Mouse (Mus musculus) E14TG2a.4 (cell line): ENCODE results near the gene Pgm5.

Experiments
- H3K27me3 ChIP-seq: 2 replicates; pipeline ENCODE4 v1.6.1; 2014; ENCODE audit warnings: low read length, control low read depth; ENCODE audit not compliant: insufficient read depth
- H3K36me3 ChIP-seq: 2 replicates; pipeline ENCODE4 v1.6.1; 2014; ENCODE audit warnings: low read length, control low read depth; ENCODE audit not compliant: insufficient read depth
- H3K4me1 ChIP-seq: replicated peaks from 2 replicates; pipeline ENCODE4 v1.6.1; 2014; ENCODE audit warnings: low read depth, low read length, control low read depth
- H3K4me3 ChIP-seq: replicated peaks from 2 replicates; pipeline ENCODE4 v1.5.1; 2014; ENCODE audit warnings: mild to moderate bottlenecking, low read length
- H3K9me3 ChIP-seq: 2 replicates; pipeline ENCODE4 v1.6.1; 2014; ENCODE audit warnings: low read length, control low read depth
- CTCF ChIP-seq: conservative IDR thresholded peaks from 2 replicates; pipeline ENCODE4 v1.5.1; 2014; ENCODE audit warnings: low read length
- NANOG ChIP-seq: IDR thresholded peaks from 2 replicates; pipeline ENCODE4 v1.6.1; 2014; ENCODE audit warnings: borderline replicate concordance, low read length, mixed read lengths
- POU5F1 ChIP-seq: IDR thresholded peaks from 2 replicates; pipeline ENCODE4 v1.6.1; 2014; ENCODE audit warnings: low read length, borderline replicate concordance

The Pgm5 gene

GRCm38 (mm10) chr19:24677242-24677984 lies 184.2 kb downstream of the Pgm5 start:
- TF ChIP-seq POU5F1 (no peak), NANOG (no peak), CTCF (no peak)
- Histone ChIP-seq H3K4me3 (no peak overlapping the region), H3K27me3 (no peaks in the 10 kb centered on the region; the same call in 1 of the 2 replicates), H3K36me3 (no peaks in the 10 kb centered on the region), H3K9me3 (peaks cover 6% of the 10 kb centered on the region), H3K4me1 (peaks cover 7% of the 10 kb centered on the region)

- Histone ChIP-seq H3K36me3 (no peaks in the 10 kb centered on the region), H3K9me3 (no peaks in the 10 kb centered on the region), H3K4me1 (peaks cover 11% of the 10 kb centered on the region), H3K4me3 (no peak overlapping the region), H3K27me3 (no peaks in the 10 kb centered on the region; the same call in 1 of the 2 replicates)
- TF ChIP-seq NANOG (no peak), POU5F1 (no peak), CTCF (no peak)
Observed at GRCm38 (mm10) chr19:24676429-24676828, 185.2 kb downstream of the Pgm5 start.

GRCm38 (mm10) chr19:24673762-24674161 lies 187.9 kb downstream of the Pgm5 start, which contains the start of gene Tmem252:
TSS of gene Tmem252 (plus strand) at chr19:24674008.
- H3K9me3 ChIP-seq, result no peaks in the 10 kb centered on the region
- H3K27me3 ChIP-seq, result no peaks in the 10 kb centered on the region; the same call in 1 of the 2 replicates
- H3K4me3 ChIP-seq, result no peak within 1 kb of the TSS
- peaks cover 14% of the 10 kb centered on the region for H3K4me1 ChIP-seq
- TF ChIP-seq CTCF, result no peak
- TF ChIP-seq NANOG, result no peak
- TF ChIP-seq POU5F1, result no peak
- H3K36me3 ChIP-seq, result no peaks in the 10 kb centered on the region

- Histone ChIP-seq H3K4me1 (peaks cover 14% of the 10 kb centered on the region), H3K36me3 (no peaks in the 10 kb centered on the region), H3K27me3 (no peaks in the 10 kb centered on the region; the same call in 1 of the 2 replicates), H3K9me3 (no peaks in the 10 kb centered on the region), H3K4me3 (no peak overlapping the region)
- TF ChIP-seq CTCF (no peak), NANOG (no peak), POU5F1 (no peak)
Observed at GRCm38 (mm10) chr19:24673331-24673730, 188.3 kb downstream of the Pgm5 start.

GRCm38 (mm10) chr19:24672366-24672960 lies 189.2 kb downstream of the Pgm5 start:
- Histone ChIP-seq H3K4me1 (peaks cover 14% of the 10 kb centered on the region), H3K9me3 (no peaks in the 10 kb centered on the region), H3K27me3 (no peaks in the 10 kb centered on the region), H3K4me3 (no peak overlapping the region), H3K36me3 (no peaks in the 10 kb centered on the region)
- TF ChIP-seq CTCF (no peak), NANOG (no peak), POU5F1 (no peak)

- Histone ChIP-seq H3K4me1 (peaks cover 14% of the 10 kb centered on the region), H3K9me3 (no peaks in the 10 kb centered on the region), H3K27me3 (no peaks in the 10 kb centered on the region), H3K36me3 (no peaks in the 10 kb centered on the region), H3K4me3 (no peak overlapping the region)
- no peak for TF ChIP-seq NANOG
- no peak for TF ChIP-seq CTCF
- TF ChIP-seq POU5F1, result no peak
Observed at GRCm38 (mm10) chr19:24671571-24671970, 190.1 kb downstream of the Pgm5 start.

GRCm38 (mm10) chr19:24667527-24667926 lies 194.1 kb downstream of the Pgm5 start:
- no peak overlapping the region for H3K4me3 ChIP-seq
- no peaks in the 10 kb centered on the region for H3K27me3 ChIP-seq
- H3K36me3 ChIP-seq, result no peaks in the 10 kb centered on the region
- TF ChIP-seq NANOG (no peak), CTCF (no peak), POU5F1 (no peak)
- no peaks in the 10 kb centered on the region for H3K9me3 ChIP-seq
- H3K4me1 ChIP-seq, result peaks cover 7% of the 10 kb centered on the region

- Histone ChIP-seq H3K4me3 (no peak overlapping the region), H3K9me3 (no peaks in the 10 kb centered on the region), H3K36me3 (no peaks in the 10 kb centered on the region), H3K27me3 (no peaks in the 10 kb centered on the region), H3K4me1 (no peaks in the 10 kb centered on the region)
- TF ChIP-seq NANOG (no peak), CTCF (no peak), POU5F1 (no peak)
Observed at GRCm38 (mm10) chr19:24665771-24666170, 195.9 kb downstream of the Pgm5 start.
